Mouse (Mus musculus) myocyte (in vitro differentiated cells): ENCODE results near the gene Smyd3. TPM values are rescaled to one million over a fixed set of nuclear protein-coding genes. Genes with fewer than 3 reads are reported as not detected.

Experiments used
- H3K27me3 ChIP-seq: one replicate; pipeline ENCODE4 v1.6.1; 2011; ENCODE audit not compliant: control insufficient read depth, insufficient read depth, insufficient read length
- H3K36me3 ChIP-seq: one replicate; pipeline ENCODE4 v1.6.1; 2011; ENCODE audit not compliant: control insufficient read depth, insufficient read depth
- H3K4me2 ChIP-seq: one replicate; pipeline ENCODE4 v1.6.1; 2011; ENCODE audit warnings: low read depth, control low read depth
- H3K4me3 ChIP-seq: one replicate; pipeline ENCODE4 v1.5.1; 2011; ENCODE audit warnings: mild to moderate bottlenecking, control low read depth, moderate library complexity
- H3K79me2 ChIP-seq: one replicate; pipeline ENCODE4 v1.6.1; 2011; ENCODE audit not compliant: control insufficient read depth, insufficient read depth
- H3ac ChIP-seq: one replicate; pipeline ENCODE4 v1.6.1; 2011; ENCODE audit not compliant: control insufficient read depth, insufficient read length
- CEBPB ChIP-seq: IDR thresholded peaks from 2 replicates; pipeline ENCODE4 v1.6.1; 2011; ENCODE audit warnings: mild to moderate bottlenecking, moderate library complexity; ENCODE audit not compliant: poor library complexity, insufficient read depth, severe bottlenecking
- E2F4 ChIP-seq: IDR thresholded peaks from one replicate; pipeline ENCODE4 v1.6.1; 2011; ENCODE audit warnings: mild to moderate bottlenecking, control low read depth, moderate library complexity; ENCODE audit not compliant: insufficient read depth
- MAX ChIP-seq: IDR thresholded peaks from one replicate; pipeline ENCODE4 v1.6.1; 2011; ENCODE audit warnings: low read depth, mild to moderate bottlenecking, control low read depth
- MYOD1 ChIP-seq, 3 experiments: IDR thresholded peaks; one replicate each; pipeline ENCODE4 v1.6.1; 2011; ENCODE audit warnings: control low read depth in 2 of 3, low read depth in 2 of 3, mild to moderate bottlenecking in 2 of 3, moderate library complexity in 1 of 3; ENCODE audit not compliant: insufficient read length in 2 of 3, control insufficient read depth in 1 of 3
- MYOG ChIP-seq, 3 experiments: IDR thresholded peaks; one replicate each; pipeline ENCODE4 v1.6.1; 2011; ENCODE audit warnings: control low read depth in 2 of 3, low read depth in 2 of 3, mild to moderate bottlenecking in 2 of 3; ENCODE audit not compliant: insufficient read length in 2 of 3, control insufficient read depth in 1 of 3, insufficient read depth in 1 of 3
- POLR2A ChIP-seq: IDR thresholded peaks from one replicate; pipeline ENCODE4 v1.6.1; 2011; ENCODE audit warnings: low read depth, mild to moderate bottlenecking, control low read depth, moderate library complexity; ENCODE audit not compliant: insufficient read length
- POLR2AphosphoS2 ChIP-seq: IDR thresholded peaks from one replicate; pipeline ENCODE4 v1.6.1; 2011; ENCODE audit warnings: low read depth, control low read depth; ENCODE audit not compliant: insufficient read length
- REST ChIP-seq: IDR thresholded peaks from one replicate; pipeline ENCODE4 v1.6.1; 2011; ENCODE audit warnings: mild to moderate bottlenecking, control low read depth, moderate library complexity; ENCODE audit not compliant: insufficient read depth, insufficient read length
- SRF ChIP-seq: IDR thresholded peaks from one replicate; pipeline ENCODE4 v1.6.1; 2011; ENCODE audit warnings: low read depth; ENCODE audit not compliant: control insufficient read depth, insufficient read length
- TCF12 ChIP-seq: IDR thresholded peaks from one replicate; pipeline ENCODE4 v1.6.1; 2011; ENCODE audit warnings: mild to moderate bottlenecking, control low read depth; ENCODE audit not compliant: poor library complexity, insufficient read depth, severe bottlenecking
- TCF3 ChIP-seq: IDR thresholded peaks from one replicate; pipeline ENCODE4 v1.6.1; 2011; ENCODE audit warnings: low read depth, control low read depth; ENCODE audit not compliant: insufficient read length
- USF1 ChIP-seq: IDR thresholded peaks from one replicate; pipeline ENCODE4 v1.6.1; 2011; ENCODE audit warnings: low read depth, mild to moderate bottlenecking, control low read depth, moderate library complexity
- polyA plus RNA-seq: library from polyadenylated mRNA; unstranded; fragments of >200 nt; fragmentation: generic; extraction: Trizol; gene quantifications from one replicate; pipeline ENCODE4 v1.2.1, GENCODE M21; 2012; ENCODE audit warnings: missing spikeins

Smyd3 gene
- polyA plus RNA-seq, 1 experiment = 22.7 TPM

- Histone ChIP-seq H3ac (no peak overlapping the region), H3K4me3 (no peak overlapping the region), H3K79me2 (no peaks in the 10 kb centered on the region), H3K36me3 (no peaks in the 10 kb centered on the region), H3K27me3 (no peaks in the 10 kb centered on the region), H3K4me2 (no peak overlapping the region)
- TF ChIP-seq TCF3 = no peak
- TF ChIP-seq POLR2AphosphoS2 = no peak
- TF ChIP-seq POLR2A = no peak
- no peak for TF ChIP-seq MYOG (IDR thresholded peaks at IDR 0.05; ENCODE audit: control insufficient read depth in 1 of 3, insufficient read depth in 1 of 3, insufficient read length in 2 of 3, low read depth in 2 of 3)
- no peak for TF ChIP-seq REST
Observed at GRCm38 (mm10) chr1:179012273-179012672, 505.6 kb downstream of the Smyd3 start.

GRCm38 (mm10) chr1:179010756-179011155, 507.1 kb downstream of the Smyd3 start:
- TF ChIP-seq CEBPB = no peak
- no peak for TF ChIP-seq MYOD1 (IDR thresholded peaks at IDR 0.05; ENCODE audit: control insufficient read depth in 1 of 3, insufficient read length in 2 of 3, low read depth in 2 of 3)
- no peak for TF ChIP-seq TCF12
- TF ChIP-seq MYOG (IDR thresholded peaks at IDR 0.05; ENCODE audit: control insufficient read depth in 1 of 3, insufficient read depth in 1 of 3, insufficient read length in 2 of 3, low read depth in 2 of 3) = no peak
- TF ChIP-seq MAX = no peak
- no peak for TF ChIP-seq USF1
- TF ChIP-seq SRF = no peak
- no peak for TF ChIP-seq REST
- TF ChIP-seq TCF3 = no peak
- TF ChIP-seq POLR2AphosphoS2 = no peak
- H3K36me3 ChIP-seq = no peaks in the 10 kb centered on the region
- H3K4me3 ChIP-seq = no peak overlapping the region
- H3ac ChIP-seq = no peak overlapping the region
- no peak overlapping the region for H3K4me2 ChIP-seq
- H3K27me3 ChIP-seq = no peaks in the 10 kb centered on the region
- no peaks in the 10 kb centered on the region for H3K79me2 ChIP-seq

- Histone ChIP-seq H3K36me3 (no peaks in the 10 kb centered on the region), H3K4me2 (no peak overlapping the region), H3K27me3 (no peaks in the 10 kb centered on the region), H3K4me3 (no peak overlapping the region), H3K79me2 (no peaks in the 10 kb centered on the region), H3ac (no peak overlapping the region)
- TF ChIP-seq REST (no peak), POLR2A (no peak), CEBPB (no peak), MYOG (IDR thresholded peaks at IDR 0.05; ENCODE audit: control insufficient read depth in 1 of 3, insufficient read depth in 1 of 3, insufficient read length in 2 of 3, low read depth in 2 of 3) (no peak), TCF3 (no peak), POLR2AphosphoS2 (no peak), MAX (no peak), TCF12 (no peak), MYOD1 (IDR thresholded peaks at IDR 0.05; ENCODE audit: control insufficient read depth in 1 of 3, insufficient read length in 2 of 3, low read depth in 2 of 3) (no peak), SRF (no peak), USF1 (no peak), E2F4 (no peak)
Observed at GRCm38 (mm10) chr1:179009911-179010310, 507.9 kb downstream of the Smyd3 start.

- Histone ChIP-seq H3K4me3 (no peak overlapping the region), H3K4me2 (no peak overlapping the region), H3K27me3 (no peaks in the 10 kb centered on the region), H3K36me3 (no peaks in the 10 kb centered on the region), H3K79me2 (no peaks in the 10 kb centered on the region), H3ac (no peak overlapping the region)
- TF ChIP-seq POLR2A = no peak
- TF ChIP-seq TCF3 = no peak
Observed at GRCm38 (mm10) chr1:179004133-179004866, 513.5 kb downstream of the Smyd3 start.

- H3K27me3 ChIP-seq = no peaks in the 10 kb centered on the region
- no peak for TF ChIP-seq TCF12
- TF ChIP-seq TCF3 = no peak
- TF ChIP-seq SRF = no peak
- TF ChIP-seq POLR2A = no peak
- no peak for TF ChIP-seq POLR2AphosphoS2
- TF ChIP-seq USF1 = no peak
- no peak for TF ChIP-seq MYOG (IDR thresholded peaks at IDR 0.05; ENCODE audit: control insufficient read depth in 1 of 3, insufficient read depth in 1 of 3, insufficient read length in 2 of 3, low read depth in 2 of 3)
- TF ChIP-seq E2F4 = no peak
- no peak for TF ChIP-seq MYOD1 (IDR thresholded peaks at IDR 0.05; ENCODE audit: control insufficient read depth in 1 of 3, insufficient read length in 2 of 3, low read depth in 2 of 3)
- TF ChIP-seq MAX = no peak
- TF ChIP-seq REST = no peak
- TF ChIP-seq CEBPB = no peak
- H3K4me3 ChIP-seq = no peak overlapping the region
- H3K4me2 ChIP-seq = no peak overlapping the region
- no peak overlapping the region for H3ac ChIP-seq
- no peaks in the 10 kb centered on the region for H3K36me3 ChIP-seq
- no peaks in the 10 kb centered on the region for H3K79me2 ChIP-seq
Observed at GRCm38 (mm10) chr1:179003406-179004132, 514.3 kb downstream of the Smyd3 start.
